Comparison of ENCODE assay signal across 13 mouse cellular contexts in genomic region chr6:52836201-52836950, GRCm38 (mm10).
DNase-seq lines count a peak whose midpoint lies in the region; ATAC-seq lines count a peak whose summit lies in the region.
"Had no signal": no experiment of that assay in that cellular context is flagged by ENCODE, and none has a peak within 500 bp of the region (broad histone marks: within the 10 kb centered on the region; RNA-seq: fewer than 3 reads in every experiment).

No protein-coding gene starts in this region.

- peak; percentile 64 for ATAC-seq in frontal cortex, adult (ENCODE audit: low TSS enrichment)
- ATAC-seq in heart, embryonic 11.5 days (replicated peaks; ENCODE audit: insufficient number of reproducible peaks, low FRiP score, low TSS enrichment) = no peak
- ATAC-seq: CD4-positive, CD25-positive, alpha-beta regulatory T cell, adult 4 months had no signal

- no peak overlapping the region for H3K9ac ChIP-seq in heart, embryonic 11.5 days (ENCODE audit: low read depth, low read length)
- H3K9ac ChIP-seq: liver, embryonic 13.5 days had no signal

- DNase-seq in frontal cortex, postnatal 14 days (ENCODE audit: low spot score in 2 of 2) = no peak
- peak; percentile 37 to 45 for DNase-seq in left cerebral cortex, postnatal 14 days (ENCODE audit: low spot score in 2 of 2)
- DNase-seq in left cerebral cortex, adult 11 months (ENCODE audit: low spot score) = no peak
- peak; percentile 37 for DNase-seq in forelimb bud, embryonic 11.5 days (ENCODE audit: low read depth, low spot score)
- peak; percentile 69 to 74 for DNase-seq in right cerebral cortex, postnatal 10 days (ENCODE audit: low spot score in 2 of 2)
- no peak for DNase-seq in adrenal gland, adult 2 months
- DNase-seq: adrenal gland, postnatal 10 days; kidney, postnatal 25 days; liver, embryonic 13.5 days; lung, postnatal 36 days had no signal

- H3K27ac ChIP-seq in heart, embryonic 11.5 days (ENCODE audit: low read depth, low read length) = no peak overlapping the region
- H3K27ac ChIP-seq: liver, embryonic 13.5 days had no signal

- no peak overlapping the region for H3K4me2 ChIP-seq in heart, embryonic 11.5 days
- H3K4me2 ChIP-seq: liver, embryonic 13.5 days had no signal

- peaks cover 14% of the 10 kb centered on the region for H3K4me1 ChIP-seq in heart, embryonic 11.5 days (ENCODE audit: control insufficient read depth, insufficient read depth, low read length)
- H3K4me1 ChIP-seq: liver, embryonic 13.5 days had no signal

- intact Hi-C loops in left cerebral cortex, postnatal 14 days (cut with DNase I) = loop anchor here (5.0 kb wide), 2 partner anchors 564 to 579 kb away; no protein-coding TSS in a partner anchor

- no peaks in the 10 kb centered on the region for H3K27me3 ChIP-seq in heart, embryonic 11.5 days (ENCODE audit: control insufficient read depth, insufficient read depth, low read length)
- H3K27me3 ChIP-seq: liver, embryonic 13.5 days had no signal

- no peaks in the 10 kb centered on the region for H3K9me3 ChIP-seq in heart, embryonic 11.5 days (replicated peaks; ENCODE audit: control insufficient read depth, low read length)
- H3K9me3 ChIP-seq: liver, embryonic 13.5 days had no signal

- H3K36me3 ChIP-seq in heart, embryonic 11.5 days (ENCODE audit: control insufficient read depth, insufficient read depth, low read length) = no peaks in the 10 kb centered on the region
- H3K36me3 ChIP-seq: liver, embryonic 13.5 days had no signal

- H3K4me3 ChIP-seq in heart, embryonic 11.5 days (ENCODE audit: low read depth, low read length) = no peak overlapping the region
- H3K4me3 ChIP-seq: liver, embryonic 13.5 days had no signal

- WGBS in heart, embryonic 11.5 days (ENCODE audit: insufficient replicate concordance) = 65% methylated on average over 15 of the region's 15 CpGs

Comparison
In these comparisons a context has a peak if more than half of its experiments do, and no peak if none do; other contexts are left out.
1. DNase-seq: peak in left cerebral cortex, postnatal 14 days (2 of 2), forelimb bud, embryonic 11.5 days (single experiment) and right cerebral cortex, postnatal 10 days (2 of 2); none in frontal cortex, postnatal 14 days (0 of 2), left cerebral cortex, adult 11 months (single experiment) and adrenal gland, adult 2 months (single experiment).